Mouse (Mus musculus) forebrain, embryonic 16.5 days (tissue): Measurements from ENCODE around the gene Trak2. TPM values are rescaled to one million over a fixed set of nuclear protein-coding genes. Genes with fewer than 3 reads are reported as not detected.
A peak's percentile ranks its signal among the peaks of the same experiment; 100 is the strongest.

Source experiments
- ATAC-seq: fragments of 200-750 bp; cut with Nextera tagmentation; 2 replicates; pipeline ENCODE4 v1.8.0; 2017; ENCODE audit warnings: mild to moderate bottlenecking, moderate library complexity
- H3K27ac ChIP-seq: fragments of 300-500 bp; sonication (generic); 2 replicates; pipeline ENCODE4 v1.5.1; 2014; ENCODE audit warnings: low read length, control low read depth
- H3K27me3 ChIP-seq: fragments of 300-500 bp; sonication (generic); replicated peaks from 2 replicates; pipeline ENCODE4 v1.6.1; 2014; ENCODE audit warnings: low read length; ENCODE audit not compliant: control insufficient read depth, insufficient read depth
- H3K36me3 ChIP-seq: fragments of 300-500 bp; sonication (generic); 2 replicates; pipeline ENCODE4 v1.6.1; 2014; ENCODE audit not compliant: control insufficient read depth, insufficient read depth
- H3K4me1 ChIP-seq: fragments of 300-500 bp; sonication (generic); replicated peaks from 2 replicates; pipeline ENCODE4 v1.6.1; 2014; ENCODE audit warnings: low read length; ENCODE audit not compliant: control insufficient read depth, insufficient read depth
- H3K4me2 ChIP-seq: fragments of 300-500 bp; sonication (generic); 2 replicates; pipeline ENCODE4 v1.6.1; 2014; ENCODE audit warnings: mild to moderate bottlenecking, low read length, control low read depth
- H3K4me3 ChIP-seq: fragments of 300-500 bp; sonication (generic); replicated peaks from 2 replicates; pipeline ENCODE4 v1.5.1; 2014; ENCODE audit warnings: mild to moderate bottlenecking, low read length, control low read depth
- H3K9ac ChIP-seq: fragments of 300-500 bp; sonication (generic); replicated peaks from 2 replicates; pipeline ENCODE4 v1.6.1; 2014; ENCODE audit warnings: low read depth, low read length, control low read depth
- H3K9me3 ChIP-seq: fragments of 300-500 bp; sonication (generic); 2 replicates; pipeline ENCODE4 v1.6.1; 2016; ENCODE audit warnings: low read length; ENCODE audit not compliant: control insufficient read depth
- WGBS: fragments of 180-500 bp; shearing (Covaris S2); extraction: QIAGEN DNeasy Blood & Tissue Kit; methylation state at CpG from one replicate; pipeline ENCODE4 v1.1.7; 2014; 5-methylcytosine and 5-hydroxymethylcytosine counted together
- polyA plus RNA-seq: library from polyadenylated mRNA; unstranded; fragments of >200 nt; fragmentation: Nextera tagmentation; extraction: Ambion mirVana; gene quantifications from 2 replicates; pipeline ENCODE4 v1.2.1, GENCODE M21; 2015

The Trak2 gene
- polyA plus RNA-seq = 24.0 and 26.1 TPM in 2 replicates

GRCm38 (mm10) chr1:58973366-58974221 lies at the start of gene Trak2, which contains the start of gene Stradb:
Gene Trak2, minus strand, starts transcription at chr1:58973430.
Gene Stradb, plus strand, starts transcription at chr1:58973522.
- Histone ChIP-seq H3K9me3 (no peaks in the 10 kb centered on the region), H3K27ac (peak within 1 kb of the TSS; percentile 92), H3K36me3 (no peaks in the 10 kb centered on the region), H3K27me3 (no peaks in the 10 kb centered on the region), H3K4me2 (peak within 1 kb of the TSS; percentile 80), H3K9ac (peak within 1 kb of the TSS; percentile 67), H3K4me1 (peaks cover 41% of the 10 kb centered on the region), H3K4me3 (peak within 1 kb of the TSS; percentile 57)
- ATAC-seq = peak; percentile 98
- under 1% methylated on average over 69 of the region's 69 CpGs for WGBS

DNA sequence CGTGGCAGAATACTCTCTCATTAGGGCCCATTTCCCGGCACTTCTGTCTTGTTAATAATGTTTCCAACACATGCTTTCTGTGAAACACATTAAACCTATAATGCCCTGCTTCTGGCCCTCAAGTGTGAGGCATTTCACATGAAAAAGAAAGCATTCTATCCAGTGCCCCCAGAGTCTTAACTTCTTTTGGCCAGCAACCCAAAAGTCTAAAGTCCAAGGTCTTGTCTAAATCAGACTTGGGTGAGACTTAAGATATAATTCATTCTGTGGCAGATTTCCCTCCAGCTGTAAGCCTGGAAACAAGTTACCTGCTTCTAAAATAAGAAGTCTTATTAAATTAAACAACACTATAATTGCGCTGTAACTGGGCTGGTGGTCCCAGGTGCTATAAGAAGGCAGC lies 48.3 kb upstream of the Trak2 start:
- Histone ChIP-seq H3K4me2 (no peak overlapping the region), H3K9ac (no peak overlapping the region), H3K9me3 (no peaks in the 10 kb centered on the region), H3K36me3 (no peaks in the 10 kb centered on the region), H3K27ac (no peak overlapping the region), H3K4me3 (no peak overlapping the region), H3K4me1 (no peaks in the 10 kb centered on the region), H3K27me3 (no peaks in the 10 kb centered on the region)
- 52% methylated on average over 3 of the region's 3 CpGs for WGBS
- ATAC-seq = no peak

- no peaks in the 10 kb centered on the region for H3K36me3 ChIP-seq
- no peaks in the 10 kb centered on the region for H3K4me1 ChIP-seq
- no peaks in the 10 kb centered on the region for H3K27me3 ChIP-seq
- H3K4me2 ChIP-seq = no peak overlapping the region
- H3K27ac ChIP-seq = no peak overlapping the region
- H3K4me3 ChIP-seq = no peak overlapping the region
- WGBS = 44% methylated on average over 4 of the region's 4 CpGs
- no peak overlapping the region for H3K9ac ChIP-seq
- no peak for ATAC-seq
- H3K9me3 ChIP-seq = no peaks in the 10 kb centered on the region
Observed at GRCm38 (mm10) chr1:59009250-59009649, 36.0 kb upstream of the Trak2 start.

DNA sequence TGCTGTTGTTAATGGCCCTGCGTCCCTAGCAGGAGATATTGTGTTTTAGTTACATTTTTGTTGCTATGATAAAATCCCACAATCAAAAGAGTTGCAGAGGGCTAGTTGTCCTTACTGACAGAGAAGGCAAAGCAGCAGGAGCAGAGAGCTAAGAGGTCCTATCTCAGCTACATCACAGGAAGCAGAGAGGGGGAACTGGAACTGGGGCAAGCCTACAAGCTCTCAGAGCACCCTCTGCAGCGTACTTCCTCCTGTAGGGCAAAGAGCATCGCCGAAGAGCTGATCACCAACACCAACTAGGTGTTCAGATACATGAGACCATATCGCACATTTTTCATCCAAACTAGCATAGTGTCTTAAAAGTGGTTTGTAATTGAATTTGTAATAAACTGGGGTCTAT lies 22.1 kb upstream of the Trak2 start:
- no peaks in the 10 kb centered on the region for H3K9me3 ChIP-seq
- H3K36me3 ChIP-seq = peaks cover 11% of the 10 kb centered on the region
- H3K27ac ChIP-seq = no peak overlapping the region
- no peaks in the 10 kb centered on the region for H3K4me1 ChIP-seq
- no peaks in the 10 kb centered on the region for H3K27me3 ChIP-seq
- no peak overlapping the region for H3K4me2 ChIP-seq
- ATAC-seq = no peak
- 90% methylated on average over 5 of the region's 5 CpGs for WGBS
- no peak overlapping the region for H3K9ac ChIP-seq
- no peak overlapping the region for H3K4me3 ChIP-seq

GRCm38 (mm10) chr1:58993723-58994122 lies 20.5 kb upstream of the Trak2 start:
- Histone ChIP-seq H3K27me3 (no peaks in the 10 kb centered on the region), H3K27ac (no peak overlapping the region), H3K9me3 (no peaks in the 10 kb centered on the region), H3K9ac (no peak overlapping the region), H3K4me3 (no peak overlapping the region), H3K4me2 (no peak overlapping the region), H3K36me3 (peaks cover 11% of the 10 kb centered on the region), H3K4me1 (no peaks in the 10 kb centered on the region)
- no peak for ATAC-seq
- WGBS = 17% methylated on average over 1 of the region's 1 CpGs

- 91% methylated on average over 7 of the region's 7 CpGs for WGBS
- Histone ChIP-seq H3K9me3 (no peaks in the 10 kb centered on the region), H3K4me3 (no peak overlapping the region), H3K9ac (no peak overlapping the region), H3K27ac (no peak overlapping the region), H3K36me3 (peaks cover 11% of the 10 kb centered on the region), H3K4me2 (no peak overlapping the region), H3K4me1 (no peaks in the 10 kb centered on the region), H3K27me3 (no peaks in the 10 kb centered on the region)
- no peak for ATAC-seq
Observed at GRCm38 (mm10) chr1:58993144-58993543, 19.9 kb upstream of the Trak2 start.

DNA sequence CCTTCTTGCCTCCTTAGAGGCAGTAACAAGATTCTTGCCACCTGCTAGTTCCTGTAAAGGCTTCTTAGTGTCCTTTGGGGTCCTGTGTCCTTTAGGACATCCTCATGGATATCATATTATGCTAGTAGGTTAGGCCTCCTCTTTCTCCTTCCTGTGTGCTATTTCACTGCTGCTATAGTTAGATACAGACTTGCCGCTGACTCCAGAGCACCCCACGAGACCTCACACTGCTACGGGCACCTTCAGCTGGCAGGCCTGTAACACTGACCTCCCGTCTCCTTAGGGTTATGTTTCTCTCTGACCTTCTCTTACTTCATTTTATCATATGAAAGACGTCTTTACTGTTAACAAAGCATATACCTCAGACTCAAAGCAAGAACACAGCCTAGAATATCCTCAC lies 11.4 kb upstream of the Trak2 start:
- no peaks in the 10 kb centered on the region for H3K9me3 ChIP-seq
- H3K4me3 ChIP-seq = no peak overlapping the region
- 93% methylated on average over 5 of the region's 5 CpGs for WGBS
- H3K36me3 ChIP-seq = peaks cover 29% of the 10 kb centered on the region
- no peak overlapping the region for H3K27ac ChIP-seq
- no peaks in the 10 kb centered on the region for H3K4me1 ChIP-seq
- no peak overlapping the region for H3K4me2 ChIP-seq
- ATAC-seq = no peak
- no peaks in the 10 kb centered on the region for H3K27me3 ChIP-seq
- H3K9ac ChIP-seq = no peak overlapping the region

GRCm38 (mm10) chr1:58982276-58982675 lies 9.0 kb upstream of the Trak2 start:
- H3K9ac ChIP-seq = no peak overlapping the region
- no peak overlapping the region for H3K4me3 ChIP-seq
- no peaks in the 10 kb centered on the region for H3K27me3 ChIP-seq
- no peak overlapping the region for H3K4me2 ChIP-seq
- peaks cover 29% of the 10 kb centered on the region for H3K36me3 ChIP-seq
- no peak overlapping the region for H3K27ac ChIP-seq
- no peak for ATAC-seq
- no peaks in the 10 kb centered on the region for H3K9me3 ChIP-seq
- no peaks in the 10 kb centered on the region for H3K4me1 ChIP-seq
- WGBS = 87% methylated on average over 3 of the region's 3 CpGs

DNA sequence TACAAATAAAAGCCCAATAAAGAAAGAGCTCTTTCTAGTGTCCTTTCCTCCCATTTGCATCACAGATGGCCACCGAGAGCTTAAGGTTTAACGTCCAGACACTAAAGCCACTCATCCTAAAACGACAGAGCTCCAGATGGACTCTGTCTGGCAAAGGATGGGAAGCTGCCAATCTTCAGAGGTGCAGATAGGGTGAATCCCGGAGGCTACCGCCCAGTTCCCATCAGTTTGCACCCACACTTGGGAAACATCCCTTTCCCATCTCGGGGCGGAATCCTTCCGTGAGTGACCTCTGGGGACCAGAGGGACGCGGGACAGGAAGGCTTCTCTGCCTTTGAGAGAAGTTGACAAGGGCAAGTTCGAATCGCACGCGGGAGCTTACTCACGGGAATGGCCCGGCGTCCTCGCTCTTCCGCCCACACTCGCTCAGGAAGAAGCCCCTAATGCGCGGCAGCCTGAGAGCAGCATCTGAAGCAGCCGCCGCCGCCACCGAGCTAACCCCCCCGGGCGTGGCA lies 322 bp downstream of the Trak2 start:
- ATAC-seq = peak; percentile 21
- Histone ChIP-seq H3K4me3 (peak overlapping the region; percentile 57), H3K27me3 (no peaks in the 10 kb centered on the region), H3K9me3 (no peaks in the 10 kb centered on the region), H3K4me1 (peaks cover 42% of the 10 kb centered on the region), H3K4me2 (peak overlapping the region; percentile 80), H3K9ac (peak overlapping the region; percentile 67), H3K36me3 (no peaks in the 10 kb centered on the region), H3K27ac (peak overlapping the region; percentile 92)
- under 1% methylated on average over 28 of the region's 28 CpGs for WGBS
